Mouse (Mus musculus) neural tube, embryonic 11.5 days (tissue): Measurements from ENCODE around the gene Cx3cr1. TPM values are rescaled to one million over a fixed set of nuclear protein-coding genes. Genes with fewer than 3 reads are reported as not detected.
A peak's percentile ranks its signal among the peaks of the same experiment; 100 is the strongest.

Experiments
- ATAC-seq: fragments of 200-750 bp; cut with Nextera tagmentation; 2 replicates; pipeline ENCODE4 v1.8.0; 2017; ENCODE audit warnings: moderate number of reproducible peaks, mild to moderate bottlenecking, moderate TSS enrichment, moderate library complexity; ENCODE audit not compliant: insufficient read depth, low FRiP score, low TSS enrichment
- DNase-seq: peaks from one replicate; pipeline ENCODE4 v3.0.0-alpha.2; 2015; ENCODE audit warnings: low spot score
- H3K27ac ChIP-seq: fragments of 300-500 bp; sonication (generic); 2 replicates; pipeline ENCODE4 v1.5.1; 2014; ENCODE audit warnings: low read depth, mild to moderate bottlenecking, low read length
- H3K27me3 ChIP-seq: fragments of 300-500 bp; sonication (generic); 2 replicates; pipeline ENCODE4 v1.6.1; 2014; ENCODE audit warnings: mild to moderate bottlenecking, low read length, mixed read lengths; ENCODE audit not compliant: control insufficient read depth, insufficient read depth
- H3K36me3 ChIP-seq: fragments of 300-500 bp; sonication (generic); 2 replicates; pipeline ENCODE4 v1.6.1; 2014; ENCODE audit warnings: mild to moderate bottlenecking, low read length, moderate library complexity, mixed read lengths; ENCODE audit not compliant: control insufficient read depth, insufficient read depth
- H3K4me1 ChIP-seq: fragments of 300-500 bp; sonication (generic); 2 replicates; pipeline ENCODE4 v1.6.1; 2014; ENCODE audit warnings: low read length, mixed read lengths; ENCODE audit not compliant: control insufficient read depth, insufficient read depth
- H3K4me2 ChIP-seq: fragments of 300-500 bp; sonication (generic); 2 replicates; pipeline ENCODE4 v1.6.1; 2014; ENCODE audit warnings: low read depth, mild to moderate bottlenecking, moderate library complexity
- H3K4me3 ChIP-seq: fragments of 300-500 bp; sonication (generic); 2 replicates; pipeline ENCODE4 v1.5.1; 2014; ENCODE audit warnings: low read depth, low read length
- H3K9ac ChIP-seq: fragments of 300-500 bp; sonication (generic); 2 replicates; pipeline ENCODE4 v1.6.1; 2014; ENCODE audit warnings: mild to moderate bottlenecking, low read length
- H3K9me3 ChIP-seq: fragments of 300-500 bp; sonication (generic); 2 replicates; pipeline ENCODE4 v1.6.1; 2016; ENCODE audit warnings: low read length; ENCODE audit not compliant: control insufficient read depth
- WGBS: fragments of 180-500 bp; shearing (Covaris S2); extraction: QIAGEN DNeasy Blood & Tissue Kit; methylation state at CpG from one replicate; pipeline ENCODE4 v1.1.7; 2014; 5-methylcytosine and 5-hydroxymethylcytosine counted together
- polyA plus RNA-seq: library from polyadenylated mRNA; unstranded; fragments of >200 nt; fragmentation: Nextera tagmentation; extraction: Ambion mirVana; gene quantifications from 2 replicates; pipeline ENCODE4 v1.2.1, GENCODE M21; 2014

Cx3cr1 gene
- polyA plus RNA-seq, 1 experiment from 2014 or later: 2.9 TPM

- Histone ChIP-seq H3K9me3 (no peaks in the 10 kb centered on the region), H3K9ac (no peak overlapping the region), H3K27ac (no peak overlapping the region), H3K4me3 (no peak overlapping the region), H3K4me1 (no peaks in the 10 kb centered on the region), H3K4me2 (no peak overlapping the region), H3K27me3 (no peaks in the 10 kb centered on the region), H3K36me3 (no peaks in the 10 kb centered on the region)
- ATAC-seq (no peak), DNase-seq (no peak)
- 84% methylated on average over 10 of the region's 10 CpGs for WGBS
These were observed 76.4 kb downstream of the Cx3cr1 start for GRCm38 (mm10) chr9:119993092-119993844.

GRCm38 (mm10) chr9:119991310-119991709 lies 78.4 kb downstream of the Cx3cr1 start:
- H3K27ac ChIP-seq: no peak overlapping the region
- H3K4me2 ChIP-seq: no peak overlapping the region
- no peak for ATAC-seq

DNA sequence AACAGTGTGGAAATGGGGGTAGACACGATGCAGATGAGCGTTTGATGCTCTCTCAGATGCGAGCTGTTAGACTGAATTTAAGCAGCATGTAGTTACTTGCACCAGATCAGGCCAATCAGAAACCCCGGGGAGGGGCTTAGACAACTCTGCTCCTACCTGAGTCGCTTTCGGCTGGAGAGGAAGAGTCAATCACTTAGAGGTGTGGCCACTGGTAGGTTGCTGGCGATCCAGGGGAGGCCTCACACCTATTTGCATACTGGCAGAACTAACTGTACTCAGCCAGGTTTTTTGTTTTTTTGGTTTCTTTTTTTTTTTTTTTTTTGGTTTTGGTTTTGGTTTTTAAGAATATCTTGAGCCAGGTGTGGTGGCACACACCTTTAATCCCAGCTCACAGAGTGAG lies 81.4 kb downstream of the Cx3cr1 start:
- Histone ChIP-seq H3K27me3 (no peaks in the 10 kb centered on the region), H3K4me3 (no peak overlapping the region), H3K36me3 (no peaks in the 10 kb centered on the region), H3K4me2 (no peak overlapping the region), H3K9me3 (no peaks in the 10 kb centered on the region), H3K27ac (no peak overlapping the region), H3K4me1 (peaks cover 1% of the 10 kb centered on the region), H3K9ac (no peak overlapping the region)
- DNase-seq: no peak
- WGBS: 38% methylated on average over 7 of the region's 7 CpGs
- ATAC-seq: no peak

More at GRCm38 (mm10) chr9:119991310-119991709, 78.4 kb downstream of the Cx3cr1 start:
- no peak for DNase-seq
- 32% methylated on average over 5 of the region's 5 CpGs for WGBS
- no peaks in the 10 kb centered on the region for H3K4me1 ChIP-seq
- H3K4me3 ChIP-seq: no peak overlapping the region
- no peaks in the 10 kb centered on the region for H3K36me3 ChIP-seq
- no peaks in the 10 kb centered on the region for H3K9me3 ChIP-seq
- H3K9ac ChIP-seq: no peak overlapping the region
- no peaks in the 10 kb centered on the region for H3K27me3 ChIP-seq

GRCm38 (mm10) chr9:119985881-119986574 lies 83.7 kb downstream of the Cx3cr1 start:
- Histone ChIP-seq H3K4me1 (peaks cover 23% of the 10 kb centered on the region), H3K4me3 (no peak overlapping the region), H3K27ac (no peak overlapping the region), H3K27me3 (peaks cover 8% of the 10 kb centered on the region), H3K4me2 (no peak overlapping the region), H3K36me3 (no peaks in the 10 kb centered on the region), H3K9me3 (no peaks in the 10 kb centered on the region), H3K9ac (no peak overlapping the region)
- ATAC-seq (no peak), DNase-seq (no peak)
- 68% methylated on average over 10 of the region's 10 CpGs for WGBS

GRCm38 (mm10) chr9:119984536-119985011 lies 85.1 kb downstream of the Cx3cr1 start, which contains the start of gene Csrnp1:
Csrnp1 (minus strand) TSS chr9:119984658.
- Histone ChIP-seq H3K36me3 (no peaks in the 10 kb centered on the region), H3K27me3 (peaks cover 8% of the 10 kb centered on the region), H3K4me2 (peak within 1 kb of the TSS; percentile 93), H3K4me3 (peak within 1 kb of the TSS; percentile 56), H3K9ac (peak within 1 kb of the TSS; percentile 56), H3K4me1 (peaks cover 30% of the 10 kb centered on the region), H3K27ac (no peak within 1 kb of the TSS), H3K9me3 (no peaks in the 10 kb centered on the region)
- DNase-seq (peak; percentile 49), ATAC-seq (no peak)
- WGBS: 6% methylated on average over 14 of the region's 14 CpGs

GRCm38 (mm10) chr9:119983585-119984535 lies 85.8 kb downstream of the Cx3cr1 start:
- Histone ChIP-seq H3K27ac (no peak overlapping the region), H3K9me3 (no peaks in the 10 kb centered on the region), H3K4me3 (peak overlapping the region; percentile 56), H3K4me1 (peaks cover 30% of the 10 kb centered on the region), H3K4me2 (peak overlapping the region; percentile 93), H3K27me3 (peaks cover 8% of the 10 kb centered on the region), H3K36me3 (no peaks in the 10 kb centered on the region), H3K9ac (peak overlapping the region; percentile 56)
- under 1% methylated on average over 76 of the region's 79 CpGs for WGBS
- peak; percentile 64; the same call in 1 of the 2 replicates for ATAC-seq
- DNase-seq: peak; percentile 82

DNA sequence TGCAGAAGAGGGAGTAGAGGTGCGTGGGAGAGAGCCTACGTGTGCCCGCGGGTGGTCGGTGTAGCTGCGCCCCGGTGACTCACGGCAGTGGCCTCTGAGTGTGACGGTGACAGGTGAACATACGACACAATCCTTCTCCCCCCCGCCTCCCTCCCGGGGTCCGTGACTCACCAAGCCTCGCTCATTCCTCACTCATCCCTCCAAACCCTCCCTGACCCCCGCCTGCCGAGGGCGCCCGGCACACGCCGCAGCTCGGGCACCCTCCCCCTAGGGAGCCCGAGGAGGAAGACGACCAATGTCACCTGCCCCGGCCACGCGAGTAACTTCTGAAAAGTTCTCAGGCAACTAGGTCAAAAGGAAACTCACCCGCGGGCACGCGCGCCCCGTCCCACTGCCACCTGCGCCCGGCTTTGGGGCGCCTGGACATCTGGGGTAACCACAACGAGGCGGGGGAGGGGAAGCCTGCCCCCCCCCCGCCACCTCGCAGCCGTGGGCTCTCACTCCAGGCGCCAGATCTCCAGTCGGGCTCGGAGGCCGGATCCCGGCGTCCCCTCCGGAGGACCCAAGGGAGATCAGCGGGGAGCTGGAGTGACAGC lies 86.6 kb downstream of the Cx3cr1 start:
- Histone ChIP-seq H3K27me3 (peaks cover 8% of the 10 kb centered on the region), H3K4me1 (peaks cover 34% of the 10 kb centered on the region), H3K36me3 (no peaks in the 10 kb centered on the region), H3K4me2 (peak overlapping the region; percentile 93), H3K9me3 (no peaks in the 10 kb centered on the region), H3K4me3 (peak overlapping the region; percentile 56), H3K9ac (peak overlapping the region; percentile 56), H3K27ac (no peak overlapping the region)
- WGBS: under 1% methylated on average over 44 of the region's 48 CpGs
- ATAC-seq: no peak
- no peak for DNase-seq
